ENCODE assay signal across 14 mouse cellular contexts in the genomic region with DNA sequence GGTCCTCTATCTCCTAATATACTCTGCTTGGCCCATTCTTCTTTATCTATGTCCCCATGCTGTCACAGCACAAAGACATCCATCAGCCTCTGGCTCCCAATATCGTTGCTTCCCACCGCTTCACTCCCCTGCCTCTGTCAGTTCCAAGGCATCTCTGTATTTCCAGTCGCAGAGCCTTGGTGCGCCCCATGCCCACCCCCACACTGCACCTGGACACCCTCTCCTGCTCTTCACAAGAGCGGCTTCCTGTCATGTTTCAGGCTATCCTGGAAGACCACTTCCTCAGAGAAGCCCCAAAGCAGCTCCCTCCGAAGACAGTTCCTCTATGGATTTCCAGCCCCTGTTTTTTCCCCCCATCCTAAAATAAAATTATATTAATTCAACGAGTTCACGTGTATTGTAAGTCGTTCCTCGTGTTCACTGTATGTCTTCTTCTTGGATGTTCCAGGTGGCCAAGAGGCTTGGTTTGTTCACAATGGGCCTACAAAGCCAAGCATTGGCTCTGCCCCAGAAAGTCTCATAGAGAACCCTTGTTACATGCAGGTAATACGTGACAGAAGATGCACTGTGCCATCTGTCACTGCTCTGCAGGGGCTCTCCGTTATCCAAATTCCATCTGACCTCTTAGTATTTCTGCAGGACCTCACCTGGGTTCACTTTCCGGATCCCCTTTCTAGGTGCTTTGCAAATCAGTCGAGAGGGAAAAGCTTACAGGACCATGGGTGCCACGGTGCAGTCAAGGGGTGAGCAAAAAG.
"Had no signal": no experiment of that assay in that cellular context is flagged by ENCODE, and none has a peak within 500 bp of the region (broad histone marks: within the 10 kb centered on the region; RNA-seq: fewer than 3 reads in every experiment).

No protein-coding gene starts in this region.

- DNase-seq: kidney, postnatal 25 days; lung, embryonic 14.5 days; lung, postnatal 10 days; lung, postnatal 4 days; thymus, postnatal 36 days had no signal

- H3K4me1 ChIP-seq: liver, embryonic 15.5 days had no signal

- H3K27me3 ChIP-seq: kidney, embryonic 15.5 days; liver, embryonic 15.5 days; midbrain, embryonic 15.5 days; neural tube, embryonic 12.5 days had no signal

- H3K9me3 ChIP-seq: kidney, embryonic 15.5 days; limb, embryonic 10.5 days; liver, embryonic 15.5 days; midbrain, embryonic 10.5 days; midbrain, embryonic 15.5 days; neural tube, embryonic 12.5 days had no signal

- H3K36me3 ChIP-seq: kidney, embryonic 15.5 days; limb, embryonic 10.5 days; liver, embryonic 15.5 days; midbrain, embryonic 10.5 days; midbrain, embryonic 15.5 days; neural tube, embryonic 12.5 days had no signal

- H3K27ac ChIP-seq: kidney, embryonic 15.5 days; left cerebral cortex, adult 2 months; limb, embryonic 10.5 days; liver, embryonic 15.5 days; midbrain, embryonic 10.5 days; midbrain, embryonic 15.5 days; neural tube, embryonic 12.5 days; stomach, postnatal 0 days had no signal

- H3K9ac ChIP-seq: kidney, embryonic 15.5 days; liver, embryonic 15.5 days; lung, embryonic 14.5 days; midbrain, embryonic 15.5 days; neural tube, embryonic 12.5 days had no signal

- H3K4me2 ChIP-seq: kidney, embryonic 15.5 days; liver, embryonic 11.5 days; liver, embryonic 15.5 days; lung, embryonic 14.5 days; midbrain, embryonic 15.5 days; neural tube, embryonic 12.5 days had no signal

- ATAC-seq: midbrain, embryonic 15.5 days had no signal

- H3K4me3 ChIP-seq: kidney, embryonic 15.5 days; left cerebral cortex, adult 2 months; limb, embryonic 10.5 days; liver, embryonic 15.5 days; midbrain, embryonic 10.5 days; midbrain, embryonic 15.5 days; neural tube, embryonic 12.5 days had no signal
